Mouse (Mus musculus): Measurements from ENCODE around the gene Hcfc2. TPM values are rescaled to one million over a fixed set of nuclear protein-coding genes. Genes with fewer than 3 reads are reported as not detected.
A peak's percentile ranks its signal among the peaks of the same experiment; 100 is the strongest.

Gene Hcfc2
- polyA plus RNA-seq, 1 experiment from 2014 or later = 34.0 TPM

DNA sequence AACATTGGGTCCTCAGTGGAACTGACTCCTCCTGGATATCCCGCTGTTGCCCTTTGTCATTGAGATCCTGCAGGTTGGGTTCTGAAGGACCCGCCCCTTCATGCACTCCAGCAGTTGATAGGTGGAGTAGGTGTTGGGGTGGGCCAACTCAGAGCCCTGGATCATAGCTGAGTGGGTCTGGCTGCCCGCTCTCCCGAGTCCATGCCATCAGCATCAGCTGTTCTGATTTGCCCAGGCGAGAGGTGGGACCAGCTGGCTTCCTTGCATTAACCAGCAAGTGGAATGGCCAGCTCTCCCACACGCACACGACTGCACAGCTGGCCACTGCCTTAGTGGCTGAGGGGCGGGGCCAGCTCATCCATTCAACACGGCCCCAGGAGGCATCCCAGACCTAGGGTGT lies 72.9 kb downstream of the Hcfc2 start:
- DNase-seq (ENCODE audit: low spot score) = no peak

DNA sequence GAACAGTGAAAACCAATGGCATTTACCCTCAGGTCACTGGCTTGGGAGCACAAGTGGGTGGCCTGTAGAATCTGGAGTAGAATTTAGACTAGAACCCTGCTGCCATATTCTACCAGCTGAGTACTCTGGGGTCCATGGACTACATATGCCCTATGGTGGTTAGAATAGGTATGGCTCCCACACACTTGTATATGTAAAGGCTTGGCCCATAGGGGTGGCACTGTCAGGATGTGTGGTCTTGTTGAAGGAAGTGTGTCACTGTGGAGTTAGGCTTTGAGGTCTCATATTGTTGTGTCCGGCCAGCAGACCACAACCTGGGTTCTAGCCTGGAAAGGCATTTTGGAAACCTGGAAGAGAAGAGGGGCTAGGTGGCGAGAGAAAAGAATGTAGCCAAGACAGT lies 74.8 kb downstream of the Hcfc2 start:
- no peak for DNase-seq (ENCODE audit: low spot score)

DNA sequence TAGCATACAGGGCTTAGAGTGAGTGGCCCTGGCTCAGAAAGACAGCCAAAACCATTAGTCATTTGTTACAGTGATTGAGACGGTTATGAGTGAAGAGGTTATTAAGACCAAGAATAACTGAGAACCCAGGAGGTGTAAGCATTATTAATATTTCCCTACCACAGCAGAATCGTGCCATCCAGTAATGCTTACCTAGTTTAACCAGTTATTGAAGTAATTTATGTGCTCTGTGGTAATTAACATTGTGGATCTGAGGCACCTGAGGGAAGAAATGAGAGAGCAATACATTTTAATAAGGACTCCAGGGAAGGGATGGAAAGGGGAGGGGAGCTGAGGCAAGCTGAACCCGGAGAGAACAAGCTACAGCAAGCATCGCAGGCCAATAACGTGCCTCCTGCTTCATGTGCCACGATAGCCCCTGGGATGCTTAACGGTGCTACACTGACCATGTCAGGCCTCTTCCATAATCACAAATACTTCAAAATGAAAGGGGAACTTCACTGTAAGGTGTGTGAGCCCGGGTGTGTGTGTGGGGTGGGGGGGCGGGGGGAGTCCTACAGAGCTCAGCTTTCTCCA lies 75.7 kb downstream of the Hcfc2 start:
- DNase-seq (ENCODE audit: low spot score) = no peak

GRCm38 (mm10) chr10:82774841-82775240 lies 78.9 kb downstream of the Hcfc2 start:
- DNase-seq (ENCODE audit: low spot score) = no peak

- DNase-seq (ENCODE audit: low spot score) = no peak
Measured at GRCm38 (mm10) chr10:82777075-82777474, 81.1 kb downstream of the Hcfc2 start.

GRCm38 (mm10) chr10:82777886-82778285 lies 81.9 kb downstream of the Hcfc2 start:
- DNase-seq (ENCODE audit: low spot score) = peak; percentile 6

DNA sequence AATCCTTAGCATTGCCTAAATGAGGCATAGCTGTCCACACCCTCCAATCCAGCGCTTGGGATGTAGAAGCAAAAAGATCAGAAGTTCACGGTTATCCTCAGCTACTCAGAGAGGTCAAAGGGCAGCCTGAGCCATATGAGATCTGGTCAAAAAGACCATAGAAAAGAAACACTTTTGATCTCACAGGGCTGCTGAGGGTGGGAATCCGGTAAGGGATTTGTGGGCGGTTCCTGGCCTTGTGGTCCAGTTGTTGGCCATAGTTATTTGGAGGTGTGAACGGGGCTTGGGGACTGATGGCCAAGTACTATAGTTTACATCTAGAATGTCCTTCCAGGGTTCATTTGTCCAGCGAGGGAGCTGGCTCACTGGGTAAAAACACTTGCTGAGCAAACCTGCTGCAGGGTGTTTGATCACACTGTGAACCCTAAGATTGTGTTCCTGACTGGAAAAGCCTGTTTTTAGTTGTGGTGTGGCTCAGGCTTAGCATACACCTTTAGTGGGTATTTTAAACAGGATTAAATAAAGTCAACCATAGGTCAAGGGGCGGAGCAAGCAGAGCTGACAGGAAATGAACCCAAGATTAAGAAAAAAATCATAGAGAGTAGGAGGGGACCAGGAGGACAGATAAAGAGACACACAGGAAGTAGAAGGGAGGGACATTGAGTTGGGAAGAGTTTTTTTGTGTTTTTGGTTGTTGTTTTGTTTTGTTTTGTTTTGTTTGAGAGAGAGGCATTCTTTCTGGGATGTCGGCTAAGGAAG lies 83.0 kb downstream of the Hcfc2 start:
- DNase-seq (ENCODE audit: low spot score) = no peak

- DNase-seq (ENCODE audit: low spot score) = no peak
Measured at GRCm38 (mm10) chr10:82779831-82780230, 83.9 kb downstream of the Hcfc2 start.

GRCm38 (mm10) chr10:82780322-82780721 lies 84.4 kb downstream of the Hcfc2 start:
- no peak for DNase-seq (ENCODE audit: low spot score)

- DNase-seq (ENCODE audit: low spot score) = no peak
Measured at GRCm38 (mm10) chr10:82780816-82781215, 84.9 kb downstream of the Hcfc2 start.

DNA sequence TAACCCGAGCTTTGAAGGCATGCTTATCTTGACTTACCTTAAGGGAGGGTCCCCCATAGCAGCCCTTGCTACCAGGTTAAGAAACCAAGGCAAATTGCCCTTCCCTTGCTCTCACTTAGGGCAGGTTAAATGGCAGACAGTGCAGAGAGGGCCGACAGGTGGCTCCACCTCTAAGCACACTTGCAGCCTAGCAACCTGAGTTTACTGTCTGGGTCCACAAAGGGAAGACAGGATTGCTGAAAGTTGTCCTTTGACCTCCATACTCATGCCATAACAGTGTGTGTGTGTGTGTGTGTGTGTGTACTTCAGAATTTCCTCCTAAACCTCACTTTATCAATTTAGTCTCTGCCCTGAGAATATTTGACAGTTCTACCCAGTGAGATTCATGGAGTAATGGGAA lies 86.5 kb downstream of the Hcfc2 start:
- DNase-seq (ENCODE audit: low spot score) = no peak

DNA sequence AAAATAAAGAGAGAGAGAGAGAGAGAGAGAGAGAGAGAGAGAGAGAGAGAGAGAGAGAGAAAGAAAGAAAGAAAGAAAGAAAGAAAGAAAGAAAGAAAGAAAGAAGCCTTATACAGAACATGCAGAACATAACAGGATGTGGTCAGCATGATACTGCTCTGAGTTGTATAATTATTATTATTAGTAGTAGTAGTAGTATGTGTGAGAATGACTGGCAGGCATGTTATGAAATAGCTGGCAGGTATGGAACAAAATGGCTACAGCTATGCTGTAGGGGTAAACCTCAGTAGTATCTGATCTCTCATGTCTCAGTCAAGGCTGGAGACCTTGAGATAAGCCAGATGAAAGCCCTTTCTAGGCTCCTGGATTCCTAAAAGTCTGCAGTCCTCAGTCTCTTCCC lies 93.2 kb downstream of the Hcfc2 start:
- no peak for DNase-seq (ENCODE audit: low spot score)

- DNase-seq (ENCODE audit: low spot score) = no peak
Measured at GRCm38 (mm10) chr10:82790504-82790903, 94.5 kb downstream of the Hcfc2 start.

- DNase-seq (ENCODE audit: low spot score) = no peak
Measured at GRCm38 (mm10) chr10:82791713-82792112, 95.8 kb downstream of the Hcfc2 start.

Other genes starting within 250 kb of the Hcfc2 start
- gene Gm1553, start 203.5 kb upstream of the Hcfc2 start, polyA plus RNA-seq (2015; fragmentation: Nextera tagmentation; extraction: Ambion mirVana) = 0.22 and 0.33 TPM in 2 replicates
- 86.1 and 87.7 TPM in 2 replicates for gene 1190007I07Rik, start 72.9 kb upstream of the Hcfc2 start, polyA plus RNA-seq (2015; fragmentation: Nextera tagmentation; extraction: Ambion mirVana)
- 119 TPM in 2 replicates for gene Tdg, start 66.3 kb upstream of the Hcfc2 start, polyA plus RNA-seq (2015; fragmentation: Nextera tagmentation; extraction: Ambion mirVana)
- 3.7 and 3.8 TPM in 2 replicates for gene Glt8d2, start 5.5 kb upstream of the Hcfc2 start, polyA plus RNA-seq (2015; fragmentation: Nextera tagmentation; extraction: Ambion mirVana)
- 76.8 and 79.5 TPM in 2 replicates for gene Nfyb, start 68.0 kb downstream of the Hcfc2 start, polyA plus RNA-seq (2015; fragmentation: Nextera tagmentation; extraction: Ambion mirVana)
- 58.5 and 61.6 TPM in 2 replicates for gene Txnrd1, start 137.8 kb downstream of the Hcfc2 start, polyA plus RNA-seq (2015; fragmentation: Nextera tagmentation; extraction: Ambion mirVana)
- 0.19 and 0.27 TPM in 2 replicates for gene Eid3, start 170.5 kb downstream of the Hcfc2 start, polyA plus RNA-seq (2015; fragmentation: Nextera tagmentation; extraction: Ambion mirVana)

All from thymus, postnatal 0 days (tissue).